Comparison of ENCODE assay signal across 25 mouse cellular contexts in the genomic region with DNA sequence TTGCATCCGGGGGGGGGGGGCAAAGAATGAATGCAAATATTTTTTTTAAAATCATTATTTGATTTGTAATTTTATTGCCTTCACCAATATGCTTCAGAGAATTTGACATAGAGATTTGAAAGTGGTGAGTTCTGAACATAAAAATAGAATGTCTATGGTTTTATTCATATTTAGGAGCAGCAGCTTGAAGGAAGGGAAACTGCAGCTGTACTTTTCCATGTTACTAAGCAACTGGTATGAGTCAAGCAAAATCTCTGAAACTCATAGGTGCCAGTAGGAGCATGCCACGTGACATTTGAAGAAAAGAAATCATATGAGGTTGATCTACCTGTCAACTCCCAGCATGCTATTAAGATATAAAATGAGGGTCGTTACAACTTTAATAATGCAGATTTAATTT.
DNase-seq lines count a peak whose midpoint lies in the region; ATAC-seq and TF ChIP-seq lines count a peak whose summit lies in the region.
"Had no signal": no experiment of that assay in that cellular context is flagged by ENCODE, and none has a peak within 500 bp of the region (broad histone marks: within the 10 kb centered on the region; RNA-seq: fewer than 3 reads in every experiment).

No protein-coding gene starts in this region.

- H3K4me3 ChIP-seq in left cerebral cortex, adult 2 months, result no peak overlapping the region
- H3K4me3 ChIP-seq in cortical plate, adult 2 months (ENCODE audit: insufficient read depth, low read length), result no peak overlapping the region
- H3K4me3 ChIP-seq: heart, embryonic 13.5 days; limb, embryonic 12.5 days; midbrain, embryonic 10.5 days; neural tube, embryonic 15.5 days had no signal

- TF ChIP-seq POLR2A in cortical plate, adult 2 months (IDR thresholded peaks at IDR 0.05; ENCODE audit: extremely low read depth, insufficient read depth, low read length), result no peak

- TF ChIP-seq CTCF in left cerebral cortex, adult 2 months (IDR thresholded peaks at IDR 0.05), result no peak
- TF ChIP-seq CTCF in cortical plate, adult 2 months (IDR thresholded peaks at IDR 0.05; ENCODE audit: extremely low read depth, insufficient read depth, low read length), result no peak

- ATAC-seq in frontal cortex, adult (ENCODE audit: low TSS enrichment), result peak; percentile 99
- ATAC-seq: hindbrain, postnatal 0 days; intestine, embryonic 16.5 days; liver, postnatal 0 days; lung, postnatal 0 days; midbrain, embryonic 16.5 days had no signal

- peak overlapping the region; percentile 82 for H3K27ac ChIP-seq in left cerebral cortex, adult 2 months
- 0 out of 2 replicates have a peak overlapping the region, but pooled peaks have one; percentile 86 for H3K27ac ChIP-seq in cortical plate, adult 2 months (ENCODE audit: insufficient read depth, low read length)
- H3K27ac ChIP-seq: heart, embryonic 13.5 days; hindbrain, postnatal 0 days; limb, embryonic 12.5 days; midbrain, embryonic 10.5 days; neural tube, embryonic 15.5 days had no signal

- H3K4me1 ChIP-seq in cortical plate, adult 2 months (ENCODE audit: control insufficient read depth, insufficient read depth, low read length), result no peaks in the 10 kb centered on the region
- H3K4me1 ChIP-seq: heart, embryonic 13.5 days; limb, embryonic 12.5 days; midbrain, embryonic 10.5 days; neural tube, embryonic 15.5 days had no signal

- intact Hi-C loops in left cerebral cortex, adult 2 months (cut with DNase I), result loop anchor here (5.0 kb wide), 2 partner anchors 142 to 352 kb away; a partner anchor contains a TSS
- intact Hi-C loops in left cerebral cortex, postnatal 4 days (cut with DNase I), result no loop called here

- DNase-seq in frontal cortex, postnatal 10 days (ENCODE audit: low spot score in 2 of 2), result no peak
- no peak for DNase-seq in left cerebral cortex, adult 2 months (ENCODE audit: extremely low spot score in 1 of 2, low spot score in 2 of 2)
- no peak for DNase-seq in left cerebral cortex, postnatal 4 days
- DNase-seq in telencephalon, adult 2 months (ENCODE audit: low read depth, low spot score), result peak; percentile 88
- no peak for DNase-seq in ovary, postnatal 36 days (ENCODE audit: low spot score)
- DNase-seq: adrenal gland, postnatal 10 days; cerebellum, adult 9-10 months; gastrocnemius, postnatal 14 days; heart, adult 18-20 months; heart, postnatal 14 days; kidney, adult 9 months; kidney, postnatal 14 days; liver, postnatal 0 days; thymus, adult 2 months; thymus, postnatal 4 days had no signal
